Mouse (Mus musculus): ENCODE measurements at regions not wholly inside any gene's neighbourhood (a gene's known extent, or its start where the extent isn't known, plus 50 kb on each side); places are given as distances from the start of the nearest gene placed in this dataset.

- H3K9me3 ChIP-seq = no peaks in the 10 kb centered on the region
- H3K4me3 ChIP-seq = no peak overlapping the region
- H3K36me3 ChIP-seq = no peaks in the 10 kb centered on the region
- 67% methylated on average over 1 of the region's 1 CpGs for WGBS
- no peak overlapping the region for H3K4me2 ChIP-seq (replicated peaks)
- no peak overlapping the region for H3K9ac ChIP-seq
- H3K27ac ChIP-seq = no peak overlapping the region
- no peaks in the 10 kb centered on the region for H3K4me1 ChIP-seq
- no peak for ATAC-seq (ENCODE audit: low FRiP score, low read depth)
- no peaks in the 10 kb centered on the region for H3K27me3 ChIP-seq (replicated peaks)
These were observed 141.4 kb upstream of the Nampt start for GRCm38 (mm10) chr12:32677908-32678307.

- Histone ChIP-seq H3K36me3 (no peaks in the 10 kb centered on the region), H3K4me1 (no peaks in the 10 kb centered on the region), H3K4me2 (replicated peaks) (no peak overlapping the region), H3K27ac (no peak overlapping the region), H3K9me3 (no peaks in the 10 kb centered on the region), H3K27me3 (replicated peaks) (no peaks in the 10 kb centered on the region), H3K9ac (no peak overlapping the region), H3K4me3 (no peak overlapping the region)
- WGBS = 73% methylated on average over 1 of the region's 1 CpGs
- ATAC-seq (ENCODE audit: low FRiP score, low read depth) = no peak
These were observed 140.6 kb upstream of the Nampt start for GRCm38 (mm10) chr12:32678756-32679155.

- H3K27me3 ChIP-seq (replicated peaks) = no peaks in the 10 kb centered on the region
- no peak overlapping the region for H3K27ac ChIP-seq
- no peak overlapping the region for H3K4me3 ChIP-seq
- 85% methylated on average over 3 of the region's 3 CpGs for WGBS
- H3K4me1 ChIP-seq = no peaks in the 10 kb centered on the region
- no peak overlapping the region for H3K9ac ChIP-seq
- no peaks in the 10 kb centered on the region for H3K9me3 ChIP-seq
- no peak for ATAC-seq (ENCODE audit: low FRiP score, low read depth)
- no peak overlapping the region for H3K4me2 ChIP-seq (replicated peaks)
- no peaks in the 10 kb centered on the region for H3K36me3 ChIP-seq
These were observed 137.4 kb upstream of the Nampt start for GRCm38 (mm10) chr12:32681910-32682309.

GRCm38 (mm10) chr12:32683375-32683774, 136.0 kb upstream of the Nampt start:
- no peaks in the 10 kb centered on the region for H3K4me1 ChIP-seq
- 83% methylated on average over 2 of the region's 2 CpGs for WGBS
- no peaks in the 10 kb centered on the region for H3K9me3 ChIP-seq
- H3K9ac ChIP-seq = no peak overlapping the region
- no peak overlapping the region for H3K4me2 ChIP-seq (replicated peaks)
- no peak overlapping the region for H3K4me3 ChIP-seq
- H3K27ac ChIP-seq = no peak overlapping the region
- H3K36me3 ChIP-seq = no peaks in the 10 kb centered on the region
- no peaks in the 10 kb centered on the region for H3K27me3 ChIP-seq (replicated peaks)
- ATAC-seq (ENCODE audit: low FRiP score, low read depth) = no peak

- H3K4me2 ChIP-seq (replicated peaks) = no peak overlapping the region
- no peaks in the 10 kb centered on the region for H3K27me3 ChIP-seq (replicated peaks)
- H3K4me1 ChIP-seq = no peaks in the 10 kb centered on the region
- H3K36me3 ChIP-seq = no peaks in the 10 kb centered on the region
- no peak overlapping the region for H3K4me3 ChIP-seq
- ATAC-seq (ENCODE audit: low FRiP score, low read depth) = no peak
- H3K27ac ChIP-seq = no peak overlapping the region
- no peak overlapping the region for H3K9ac ChIP-seq
- H3K9me3 ChIP-seq = no peaks in the 10 kb centered on the region
- 86% methylated on average over 7 of the region's 7 CpGs for WGBS
These were observed 133.5 kb upstream of the Nampt start for GRCm38 (mm10) chr12:32685788-32686385.

GRCm38 (mm10) chr12:32689361-32689760, 130.0 kb upstream of the Nampt start:
- Histone ChIP-seq H3K4me3 (no peak overlapping the region), H3K9ac (no peak overlapping the region), H3K4me2 (replicated peaks) (no peak overlapping the region), H3K27ac (no peak overlapping the region), H3K4me1 (no peaks in the 10 kb centered on the region), H3K9me3 (no peaks in the 10 kb centered on the region), H3K36me3 (no peaks in the 10 kb centered on the region), H3K27me3 (replicated peaks) (no peaks in the 10 kb centered on the region)
- no peak for ATAC-seq (ENCODE audit: low FRiP score, low read depth)
- 86% methylated on average over 4 of the region's 4 CpGs for WGBS

- 98% methylated on average over 2 of the region's 2 CpGs for WGBS
- H3K9me3 ChIP-seq = no peaks in the 10 kb centered on the region
- no peaks in the 10 kb centered on the region for H3K27me3 ChIP-seq (replicated peaks)
- no peak overlapping the region for H3K9ac ChIP-seq
- no peak overlapping the region for H3K27ac ChIP-seq
- ATAC-seq (ENCODE audit: low FRiP score, low read depth) = no peak
- H3K36me3 ChIP-seq = no peaks in the 10 kb centered on the region
- H3K4me3 ChIP-seq = no peak overlapping the region
- H3K4me1 ChIP-seq = no peaks in the 10 kb centered on the region
- H3K4me2 ChIP-seq (replicated peaks) = no peak overlapping the region
These were observed 129.2 kb upstream of the Nampt start for GRCm38 (mm10) chr12:32690096-32690495.

- Histone ChIP-seq H3K36me3 (no peaks in the 10 kb centered on the region), H3K27me3 (replicated peaks) (no peaks in the 10 kb centered on the region), H3K4me2 (replicated peaks) (no peak overlapping the region), H3K4me1 (no peaks in the 10 kb centered on the region), H3K4me3 (no peak overlapping the region), H3K27ac (no peak overlapping the region), H3K9ac (no peak overlapping the region), H3K9me3 (no peaks in the 10 kb centered on the region)
- 80% methylated on average over 8 of the region's 8 CpGs for WGBS
- no peak for ATAC-seq (ENCODE audit: low FRiP score, low read depth)
These were observed 127.1 kb upstream of the Nampt start for GRCm38 (mm10) chr12:32692081-32692819.

GRCm38 (mm10) chr12:32692962-32693361, 126.4 kb upstream of the Nampt start:
- WGBS = 86% methylated on average over 7 of the region's 7 CpGs
- H3K27me3 ChIP-seq (replicated peaks) = no peaks in the 10 kb centered on the region
- no peaks in the 10 kb centered on the region for H3K4me1 ChIP-seq
- H3K9ac ChIP-seq = no peak overlapping the region
- H3K27ac ChIP-seq = no peak overlapping the region
- H3K4me2 ChIP-seq (replicated peaks) = no peak overlapping the region
- H3K4me3 ChIP-seq = no peak overlapping the region
- H3K36me3 ChIP-seq = no peaks in the 10 kb centered on the region
- no peak for ATAC-seq (ENCODE audit: low FRiP score, low read depth)
- H3K9me3 ChIP-seq = no peaks in the 10 kb centered on the region

- no peak overlapping the region for H3K9ac ChIP-seq
These were observed 125.7 kb upstream of the Nampt start for GRCm38 (mm10) chr12:32693678-32694077.

GRCm38 (mm10) chr12:32696832-32697231, 122.5 kb upstream of the Nampt start:
- 88% methylated on average over 2 of the region's 2 CpGs for WGBS

More at GRCm38 (mm10) chr12:32693678-32694077, 125.7 kb upstream of the Nampt start:
- H3K36me3 ChIP-seq = no peaks in the 10 kb centered on the region
- H3K4me1 ChIP-seq = no peaks in the 10 kb centered on the region
- no peak overlapping the region for H3K4me3 ChIP-seq
- H3K27me3 ChIP-seq (replicated peaks) = no peaks in the 10 kb centered on the region
- no peak overlapping the region for H3K27ac ChIP-seq
- ATAC-seq (ENCODE audit: low FRiP score, low read depth) = no peak
- 86% methylated on average over 1 of the region's 1 CpGs for WGBS
- no peaks in the 10 kb centered on the region for H3K9me3 ChIP-seq
- H3K4me2 ChIP-seq (replicated peaks) = no peak overlapping the region

GRCm38 (mm10) chr12:32709188-32709587, 110.2 kb upstream of the Nampt start:
- Histone ChIP-seq H3K4me1 (no peaks in the 10 kb centered on the region), H3K4me3 (no peak overlapping the region), H3K36me3 (no peaks in the 10 kb centered on the region), H3K27me3 (replicated peaks) (no peaks in the 10 kb centered on the region), H3K9ac (no peak overlapping the region), H3K9me3 (no peaks in the 10 kb centered on the region), H3K4me2 (replicated peaks) (no peak overlapping the region), H3K27ac (no peak overlapping the region)
- no peak for ATAC-seq (ENCODE audit: low FRiP score, low read depth)
- 89% methylated on average over 10 of the region's 10 CpGs for WGBS

More at GRCm38 (mm10) chr12:32696832-32697231, 122.5 kb upstream of the Nampt start:
- no peak overlapping the region for H3K27ac ChIP-seq
- ATAC-seq (ENCODE audit: low FRiP score, low read depth) = no peak
- no peak overlapping the region for H3K9ac ChIP-seq
- H3K4me3 ChIP-seq = no peak overlapping the region
- no peaks in the 10 kb centered on the region for H3K27me3 ChIP-seq (replicated peaks)
- no peak overlapping the region for H3K4me2 ChIP-seq (replicated peaks)
- H3K9me3 ChIP-seq = no peaks in the 10 kb centered on the region
- H3K4me1 ChIP-seq = no peaks in the 10 kb centered on the region
- H3K36me3 ChIP-seq = no peaks in the 10 kb centered on the region

Data from neural tube, embryonic 12.5 days (tissue).